Comparison of ENCODE assay signal across 14 mouse cellular contexts in genomic region chr7:19755008-19755407, GRCm38 (mm10). TPM values are rescaled to one million over a fixed set of nuclear protein-coding genes. Genes with fewer than 3 reads are reported as not detected.
A peak's percentile ranks its signal among the peaks of the same experiment; 100 is the strongest.
DNase-seq lines count a peak whose midpoint lies in the region; ATAC-seq and TF ChIP-seq lines count a peak whose summit lies in the region.
"Had no signal": no experiment of that assay in that cellular context is flagged by ENCODE, and none has a peak within 500 bp of the region (broad histone marks: within the 10 kb centered on the region; RNA-seq: fewer than 3 reads in every experiment).

No protein-coding gene starts in this region.

- H3K27me3 ChIP-seq in heart, embryonic 13.5 days (replicated peaks) = no peaks in the 10 kb centered on the region
- H3K27me3 ChIP-seq in lung, embryonic 14.5 days (ENCODE audit: insufficient read depth, low read length) = no peaks in the 10 kb centered on the region
- no peaks in the 10 kb centered on the region for H3K27me3 ChIP-seq in heart, embryonic 14.5 days (ENCODE audit: control insufficient read depth, insufficient read depth, low read length)
- H3K27me3 ChIP-seq in stomach, embryonic 15.5 days (replicated peaks) = no peaks in the 10 kb centered on the region

- WGBS in heart, embryonic 13.5 days = 81% methylated on average over 2 of the region's 2 CpGs
- WGBS in lung, embryonic 14.5 days = 88% methylated on average over 2 of the region's 2 CpGs
- 92% methylated on average over 2 of the region's 2 CpGs for WGBS in heart, embryonic 14.5 days
- WGBS in stomach, embryonic 15.5 days = 78% methylated on average over 2 of the region's 2 CpGs

- peak; percentile 43 for TF ChIP-seq CTCF in lung, embryonic 14.5 days (IDR thresholded peaks at IDR 0.05; ENCODE audit: low read depth)

- peaks cover 66% of the 10 kb centered on the region for H3K4me1 ChIP-seq in heart, embryonic 13.5 days
- peaks cover 9% of the 10 kb centered on the region; the same call in 1 of the 2 replicates for H3K4me1 ChIP-seq in lung, embryonic 14.5 days (ENCODE audit: insufficient read depth)
- peaks cover 36 to 60% of the 10 kb centered on the region in 2 experiments for H3K4me1 ChIP-seq in heart, embryonic 14.5 days (ENCODE audit: control insufficient read depth in 2 of 2, insufficient read depth in 2 of 2, low read length in 2 of 2)
- H3K4me1 ChIP-seq in stomach, embryonic 15.5 days = peaks cover 30% of the 10 kb centered on the region

- H3K36me3 ChIP-seq in heart, embryonic 13.5 days = peaks cover 25% of the 10 kb centered on the region
- H3K36me3 ChIP-seq in lung, embryonic 14.5 days (ENCODE audit: insufficient read depth) = peaks cover 33% of the 10 kb centered on the region
- peaks cover 24% of the 10 kb centered on the region for H3K36me3 ChIP-seq in heart, embryonic 14.5 days (ENCODE audit: control insufficient read depth, insufficient read depth, low read length)
- peaks cover 3% of the 10 kb centered on the region; the same call in 1 of the 2 replicates for H3K36me3 ChIP-seq in stomach, embryonic 15.5 days

- H3K9me3 ChIP-seq in heart, embryonic 13.5 days = no peaks in the 10 kb centered on the region
- H3K9me3 ChIP-seq in lung, embryonic 14.5 days (ENCODE audit: low read depth, low read length) = no peaks in the 10 kb centered on the region
- 0 out of 2 replicates have a peak, but pooled peaks cover 2% of the 10 kb centered on the region for H3K9me3 ChIP-seq in heart, embryonic 14.5 days (ENCODE audit: control insufficient read depth, low read length)
- no peaks in the 10 kb centered on the region for H3K9me3 ChIP-seq in stomach, embryonic 15.5 days

- H3K9ac ChIP-seq in heart, embryonic 13.5 days = peak overlapping the region; percentile 73
- no peak overlapping the region for H3K9ac ChIP-seq in lung, embryonic 14.5 days
- H3K9ac ChIP-seq in heart, embryonic 14.5 days (ENCODE audit: low read length) = peak overlapping the region; percentile 67
- H3K9ac ChIP-seq in stomach, embryonic 15.5 days = no peak overlapping the region

- no peak overlapping the region for H3K4me3 ChIP-seq in heart, embryonic 13.5 days
- H3K4me3 ChIP-seq in lung, embryonic 14.5 days (ENCODE audit: low read depth, low read length) = no peak overlapping the region
- no peak overlapping the region for H3K4me3 ChIP-seq in heart, embryonic 14.5 days (ENCODE audit: control insufficient read depth in 1 of 2, insufficient read depth in 1 of 2, low read depth in 1 of 2, low read length in 2 of 2)
- no peak overlapping the region for H3K4me3 ChIP-seq in stomach, embryonic 15.5 days (replicated peaks)

- no peak for ATAC-seq in heart, embryonic 13.5 days (ENCODE audit: extremely low read depth, insufficient number of reproducible peaks, low FRiP score, low TSS enrichment)
- ATAC-seq in lung, embryonic 14.5 days (ENCODE audit: insufficient read depth) = no peak
- ATAC-seq in heart, embryonic 14.5 days (ENCODE audit: insufficient number of reproducible peaks, insufficient read depth, low FRiP score, low read depth) = no peak
- no peak for ATAC-seq in stomach, embryonic 15.5 days (ENCODE audit: insufficient read depth, low FRiP score, low read depth)

- intact Hi-C loops in heart, postnatal 25 days (cut with DNase I) = loop anchor here (2.0 kb wide), 1 partner anchor 16 kb away; the partner anchor contains the start of gene Bcam

- no peak for DNase-seq in heart, postnatal 25 days (ENCODE audit: low spot score)
- peak; percentile 16 for DNase-seq in lung, embryonic 14.5 days
- no peak for DNase-seq in lung, adult 18-20 months
- no peak for DNase-seq in ovary, postnatal 36 days (ENCODE audit: low spot score)
- DNase-seq in right cerebral cortex, adult 18-20 months = no peak
- DNase-seq: adrenal gland, adult 8-10 months; cerebellum, postnatal 14 days; kidney, postnatal 36 days; right cerebral cortex, postnatal 25 days had no signal

- H3K4me2 ChIP-seq in heart, embryonic 13.5 days = peak overlapping the region; percentile 52
- H3K4me2 ChIP-seq in lung, embryonic 14.5 days = no peak overlapping the region
- H3K4me2 ChIP-seq in heart, embryonic 14.5 days (ENCODE audit: low read length) = peak overlapping the region; percentile 53
- H3K4me2 ChIP-seq in stomach, embryonic 15.5 days = no peak overlapping the region

- H3K27ac ChIP-seq in heart, embryonic 13.5 days (replicated peaks) = peak overlapping the region; percentile 99
- H3K27ac ChIP-seq in lung, embryonic 14.5 days (ENCODE audit: low read depth) = peak overlapping the region; percentile 87
- peak overlapping the region; percentile 80 to 99 for H3K27ac ChIP-seq in heart, embryonic 14.5 days (replicated peaks in 1 of 2; ENCODE audit: control insufficient read depth in 1 of 2, insufficient read depth in 1 of 2, low read depth in 2 of 2, low read length in 2 of 2)
- peak overlapping the region; percentile 82 for H3K27ac ChIP-seq in stomach, embryonic 15.5 days

RNA-seq across cellular contexts. Expression of gene Nectin2, which starts 4.7 kb away (rescaled TPM):
- 89.3 and 89.4 TPM in 2 replicates for polyA plus RNA-seq in heart, embryonic 13.5 days (2015; fragmentation: Nextera tagmentation; extraction: Ambion mirVana)
- 10 to 100 TPM; 31.1 to 31.9 TPM for total RNA-seq in heart, postnatal 25 days (2021)
- 120 and 125 TPM in 2 replicates for polyA plus RNA-seq in lung, embryonic 14.5 days (2014; fragmentation: Nextera tagmentation; extraction: Ambion mirVana)
- 63.4 and 68.4 TPM in 2 replicates for polyA plus RNA-seq in heart, embryonic 14.5 days (2014; fragmentation: Nextera tagmentation; extraction: Ambion mirVana)
- polyA plus RNA-seq in stomach, embryonic 15.5 days (2015; fragmentation: Nextera tagmentation; extraction: Ambion mirVana) = 129 and 136 TPM in 2 replicates

RNA-seq across cellular contexts. Expression of gene Bcam, which starts 15.8 kb away (rescaled TPM):
- 223 and 250 TPM in 2 replicates for polyA plus RNA-seq in heart, embryonic 13.5 days (2015; fragmentation: Nextera tagmentation; extraction: Ambion mirVana)
- total RNA-seq in heart, postnatal 25 days (2021) = 100 to 1,000 TPM; 220 to 229 TPM
- polyA plus RNA-seq in lung, embryonic 14.5 days (2014; fragmentation: Nextera tagmentation; extraction: Ambion mirVana) = 206 and 209 TPM in 2 replicates
- 293 and 321 TPM in 2 replicates for polyA plus RNA-seq in heart, embryonic 14.5 days (2014; fragmentation: Nextera tagmentation; extraction: Ambion mirVana)
- polyA plus RNA-seq in stomach, embryonic 15.5 days (2015; fragmentation: Nextera tagmentation; extraction: Ambion mirVana) = 129 and 151 TPM in 2 replicates
- total RNA-seq: megakaryocyte-erythroid progenitor cell, adult 5-6 weeks had no signal

RNA-seq across cellular contexts. Expression of gene Tomm40, which starts 39.8 kb away (rescaled TPM):
- polyA plus RNA-seq in heart, embryonic 13.5 days (2015; fragmentation: Nextera tagmentation; extraction: Ambion mirVana) = 128 and 146 TPM in 2 replicates
- total RNA-seq in heart, postnatal 25 days (2021) = 100 to 1,000 TPM; 112 to 113 TPM
- 149 and 168 TPM in 2 replicates for polyA plus RNA-seq in lung, embryonic 14.5 days (2014; fragmentation: Nextera tagmentation; extraction: Ambion mirVana)
- 130 and 135 TPM in 2 replicates for polyA plus RNA-seq in heart, embryonic 14.5 days (2014; fragmentation: Nextera tagmentation; extraction: Ambion mirVana)
- polyA plus RNA-seq in stomach, embryonic 15.5 days (2015; fragmentation: Nextera tagmentation; extraction: Ambion mirVana) = 161 and 181 TPM in 2 replicates

RNA-seq across cellular contexts. Expression of gene Cblc, which starts 41.6 kb away (rescaled TPM):
- 0.59 and 0.68 TPM in 2 replicates for polyA plus RNA-seq in heart, embryonic 13.5 days (2015; fragmentation: Nextera tagmentation; extraction: Ambion mirVana)
- total RNA-seq in heart, postnatal 25 days (2021) = under 1 TPM in 1 of 2 experiments, not detected in 1; 0.73 TPM
- 6.8 and 10.2 TPM in 2 replicates for polyA plus RNA-seq in lung, embryonic 14.5 days (2014; fragmentation: Nextera tagmentation; extraction: Ambion mirVana)
- polyA plus RNA-seq in heart, embryonic 14.5 days (2014; fragmentation: Nextera tagmentation; extraction: Ambion mirVana) = 0.53 TPM in 1 of 2 replicates, not detected in the other
- polyA plus RNA-seq in stomach, embryonic 15.5 days (2015; fragmentation: Nextera tagmentation; extraction: Ambion mirVana) = 24.3 and 24.6 TPM in 2 replicates
- total RNA-seq: gastrocnemius, adult 18-20 months; megakaryocyte-erythroid progenitor cell, adult 5-6 weeks had no signal

RNA-seq across cellular contexts. Expression of gene Apoe, which starts 56.0 kb away (rescaled TPM):
- polyA plus RNA-seq in heart, embryonic 13.5 days (2015; fragmentation: Nextera tagmentation; extraction: Ambion mirVana) = 480 and 561 TPM in 2 replicates
- total RNA-seq in heart, postnatal 25 days (2021) = 100 to 1,000 TPM; 309 to 319 TPM
- polyA plus RNA-seq in lung, embryonic 14.5 days (2014; fragmentation: Nextera tagmentation; extraction: Ambion mirVana) = 404 and 439 TPM in 2 replicates
- polyA plus RNA-seq in heart, embryonic 14.5 days (2014; fragmentation: Nextera tagmentation; extraction: Ambion mirVana) = 644 and 695 TPM in 2 replicates
- 363 and 515 TPM in 2 replicates for polyA plus RNA-seq in stomach, embryonic 15.5 days (2015; fragmentation: Nextera tagmentation; extraction: Ambion mirVana)

Comparison
In these comparisons a context has a peak if more than half of its experiments do, and no peak if none do; other contexts are left out.
1. H3K4me2 ChIP-seq: peak in heart, embryonic 13.5 days (single experiment) and heart, embryonic 14.5 days (single experiment); none in lung, embryonic 14.5 days (single experiment) and stomach, embryonic 15.5 days (single experiment).
2. H3K9ac ChIP-seq: peak in heart, embryonic 13.5 days (single experiment) and heart, embryonic 14.5 days (single experiment); none in lung, embryonic 14.5 days (single experiment) and stomach, embryonic 15.5 days (single experiment).
3. Peak in every context shown above with its lines, with median percentiles within 50 percentile points of each other: H3K27ac ChIP-seq.